Mouse (Mus musculus) intestine, embryonic 14.5 days (tissue): ENCODE measurements around the gene Arl14ep. TPM values are rescaled to one million over a fixed set of nuclear protein-coding genes. Genes with fewer than 3 reads are reported as not detected.
A peak's percentile ranks its signal among the peaks of the same experiment; 100 is the strongest.

ENCODE experiments used
- ATAC-seq: fragments of 200-750 bp; cut with Nextera tagmentation; replicated peaks from 2 replicates; pipeline ENCODE4 v1.8.0; 2017; ENCODE audit warnings: low read depth, moderate number of reproducible peaks, moderate TSS enrichment, moderate library complexity; ENCODE audit not compliant: low FRiP score, low TSS enrichment
- DNase-seq: peaks from one replicate; pipeline ENCODE4 v3.0.0-alpha.2; 2018; ENCODE audit warnings: low spot score
- H3K27ac ChIP-seq: fragments of 300-500 bp; sonication (generic); 2 replicates; pipeline ENCODE4 v1.5.1; 2014; ENCODE audit warnings: low read depth, mild to moderate bottlenecking, control low read depth
- H3K27me3 ChIP-seq: fragments of 300-500 bp; sonication (generic); replicated peaks from 2 replicates; pipeline ENCODE4 v1.6.1; 2014; ENCODE audit warnings: low read length, control low read depth; ENCODE audit not compliant: control insufficient read depth, insufficient read depth
- H3K36me3 ChIP-seq: fragments of 300-500 bp; sonication (generic); 2 replicates; pipeline ENCODE4 v1.6.1; 2014; ENCODE audit warnings: low read length, control low read depth; ENCODE audit not compliant: control insufficient read depth, insufficient read depth
- H3K4me1 ChIP-seq: fragments of 300-500 bp; sonication (generic); replicated peaks from 2 replicates; pipeline ENCODE4 v1.6.1; 2014; ENCODE audit warnings: low read length, control low read depth, mixed read lengths; ENCODE audit not compliant: control insufficient read depth, insufficient read depth
- H3K4me2 ChIP-seq: fragments of 300-500 bp; sonication (generic); 2 replicates; pipeline ENCODE4 v1.6.1; 2014; ENCODE audit warnings: low read length
- H3K4me3 ChIP-seq: fragments of 300-500 bp; sonication (generic); 2 replicates; pipeline ENCODE4 v1.5.1; 2014; ENCODE audit warnings: low read depth, low read length, control low read depth, mixed read lengths
- H3K9ac ChIP-seq: fragments of 300-500 bp; sonication (generic); 2 replicates; pipeline ENCODE4 v1.6.1; 2014; ENCODE audit warnings: mild to moderate bottlenecking, low read length
- H3K9me3 ChIP-seq: fragments of 300-500 bp; sonication (generic); 2 replicates; pipeline ENCODE4 v1.6.1; 2016; ENCODE audit warnings: low read length, control low read depth; ENCODE audit not compliant: control insufficient read depth
- WGBS: fragments of 180-500 bp; shearing (Covaris S2); extraction: QIAGEN DNeasy Blood & Tissue Kit; methylation state at CpG from one replicate; pipeline ENCODE4 v1.1.7; 2014; 5-methylcytosine and 5-hydroxymethylcytosine counted together
- polyA plus RNA-seq: library from polyadenylated mRNA; unstranded; fragments of >200 nt; fragmentation: Nextera tagmentation; extraction: Ambion mirVana; gene quantifications from 2 replicates; pipeline ENCODE4 v1.2.1, GENCODE M21; 2014

Arl14ep gene
- polyA plus RNA-seq, 1 experiment from 2014 or later, result 40.7 TPM

DNA sequence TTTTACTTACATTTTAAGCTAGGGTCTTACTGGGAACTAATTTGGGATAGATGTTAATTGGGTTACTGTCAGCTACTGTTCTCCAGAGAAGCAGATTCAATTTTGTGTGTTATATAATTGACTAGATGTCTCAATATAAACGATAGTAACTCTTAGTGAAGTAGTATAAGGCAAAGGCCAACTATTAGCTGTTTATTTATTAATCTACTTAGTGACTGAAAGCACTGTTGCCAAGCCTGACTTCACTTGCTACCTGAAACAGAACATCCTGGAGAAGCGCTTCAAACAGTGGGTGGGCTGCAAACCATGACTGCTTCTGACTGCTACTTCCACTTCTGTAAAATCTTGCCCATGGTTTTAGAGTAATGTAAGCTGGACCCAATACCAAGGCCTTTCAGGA, 13.2 kb downstream of the Arl14ep start:
- WGBS, result 85% methylated on average over 2 of the region's 2 CpGs
- Histone ChIP-seq H3K4me1 (no peaks in the 10 kb centered on the region), H3K9me3 (no peaks in the 10 kb centered on the region), H3K4me3 (no peak overlapping the region), H3K9ac (no peak overlapping the region), H3K27me3 (no peaks in the 10 kb centered on the region), H3K36me3 (peaks cover 38% of the 10 kb centered on the region), H3K27ac (no peak overlapping the region), H3K4me2 (no peak overlapping the region)
- ATAC-seq (no peak), DNase-seq (no peak)

DNA sequence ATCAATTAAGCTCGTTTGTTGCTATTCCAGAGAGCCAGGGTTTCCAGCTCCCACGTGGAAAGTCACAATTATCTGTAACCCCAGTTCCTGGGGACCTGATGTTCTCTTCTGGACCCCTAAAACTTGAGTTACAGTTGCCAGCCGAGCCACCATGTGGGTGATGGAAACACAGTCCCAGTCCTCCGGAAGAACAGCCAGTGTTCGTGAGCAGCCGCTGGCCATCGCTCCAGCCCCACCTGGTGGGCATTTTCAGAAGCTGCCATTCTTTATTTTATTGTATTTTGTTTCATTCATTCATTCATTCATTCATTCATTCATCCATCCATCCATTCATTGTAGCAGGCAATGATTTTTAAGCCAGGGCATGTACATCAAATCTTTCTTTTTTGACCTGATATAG, 14.0 kb downstream of the Arl14ep start:
- 42% methylated on average over 7 of the region's 7 CpGs for WGBS
- Histone ChIP-seq H3K9me3 (no peaks in the 10 kb centered on the region), H3K27ac (no peak overlapping the region), H3K4me2 (no peak overlapping the region), H3K36me3 (peaks cover 30% of the 10 kb centered on the region), H3K4me3 (no peak overlapping the region), H3K9ac (no peak overlapping the region), H3K4me1 (no peaks in the 10 kb centered on the region), H3K27me3 (no peaks in the 10 kb centered on the region)
- ATAC-seq (no peak), DNase-seq (no peak)

DNA sequence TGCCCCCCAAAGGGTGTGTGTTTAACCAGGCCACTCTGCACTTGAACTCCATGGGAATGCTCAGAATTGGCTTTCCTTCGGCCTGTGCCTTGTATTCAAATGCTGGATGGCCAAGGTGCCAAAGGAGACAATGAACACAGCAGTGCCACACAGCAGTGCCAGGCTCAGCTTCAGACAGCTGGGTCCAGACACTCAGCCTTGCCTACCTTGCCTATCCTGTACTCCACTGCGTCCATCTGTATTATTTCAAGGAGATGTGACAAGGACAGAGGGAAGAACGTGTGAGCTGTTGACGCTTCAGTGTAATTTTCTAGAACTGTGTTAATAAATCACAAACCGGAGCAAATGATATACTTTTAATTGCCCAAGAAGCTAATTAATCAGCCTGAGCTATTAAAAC, 14.8 kb downstream of the Arl14ep start:
- H3K9ac ChIP-seq, result no peak overlapping the region
- H3K4me1 ChIP-seq, result no peaks in the 10 kb centered on the region
- peaks cover 21% of the 10 kb centered on the region for H3K36me3 ChIP-seq
- H3K4me3 ChIP-seq, result no peak overlapping the region
- no peaks in the 10 kb centered on the region for H3K9me3 ChIP-seq
- no peaks in the 10 kb centered on the region for H3K27me3 ChIP-seq
- DNase-seq (no peak), ATAC-seq (no peak)
- no peak overlapping the region for H3K27ac ChIP-seq
- H3K4me2 ChIP-seq, result no peak overlapping the region
- 85% methylated on average over 5 of the region's 5 CpGs for whole genome bisulfite sequencing

DNA sequence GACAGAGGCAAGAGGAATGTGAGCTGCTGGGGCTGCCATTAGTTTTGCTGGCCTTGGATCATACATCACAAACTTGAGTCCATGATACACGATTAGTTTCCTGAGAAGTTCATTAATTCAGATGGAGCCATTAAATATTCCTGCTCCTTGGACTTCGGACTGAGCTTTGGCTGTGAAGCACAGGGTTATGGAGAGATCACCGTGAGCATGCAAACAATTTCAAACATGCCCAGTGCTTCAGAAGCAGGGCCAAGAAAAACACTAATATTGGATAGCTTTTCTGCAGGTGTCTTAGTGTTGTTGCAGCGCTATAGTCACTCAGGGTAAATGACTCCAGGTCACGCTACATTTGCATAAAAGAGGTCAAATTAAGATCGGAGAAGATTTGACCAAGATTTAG, 15.3 kb downstream of the Arl14ep start:
- H3K4me3 ChIP-seq, result no peak overlapping the region
- DNase-seq, result no peak
- H3K27me3 ChIP-seq, result no peaks in the 10 kb centered on the region
- no peak for ATAC-seq
- H3K9ac ChIP-seq, result no peak overlapping the region
- peaks cover 17% of the 10 kb centered on the region; the same call in 1 of the 2 replicates for H3K36me3 ChIP-seq
- H3K4me2 ChIP-seq, result no peak overlapping the region
- H3K27ac ChIP-seq, result no peak overlapping the region
- WGBS, result 78% methylated on average over 6 of the region's 6 CpGs
- no peaks in the 10 kb centered on the region for H3K9me3 ChIP-seq
- H3K4me1 ChIP-seq, result no peaks in the 10 kb centered on the region

DNA sequence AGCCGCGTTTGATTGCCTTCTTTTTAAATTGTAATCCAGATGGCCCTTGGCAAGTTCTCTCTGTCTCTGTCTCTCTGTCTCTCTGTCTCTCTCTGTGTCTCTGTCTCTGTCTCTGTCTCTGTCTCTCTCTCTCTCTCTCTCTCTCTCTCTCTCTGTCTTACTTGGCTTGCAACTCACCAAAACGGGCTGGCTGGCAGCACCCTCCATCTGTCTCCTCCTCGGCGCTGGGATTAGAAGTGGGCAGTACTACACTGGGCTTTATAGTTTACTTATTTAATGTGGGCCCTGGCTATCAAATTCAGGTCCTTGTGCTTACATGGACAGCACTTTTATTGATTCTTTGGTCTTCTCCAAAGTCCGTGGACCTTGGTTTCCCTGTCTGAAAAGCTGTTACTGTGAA, 18.1 kb downstream of the Arl14ep start:
- H3K4me3 ChIP-seq, result no peak overlapping the region
- WGBS, result 66% methylated on average over 6 of the region's 6 CpGs
- no peaks in the 10 kb centered on the region for H3K9me3 ChIP-seq
- no peak overlapping the region for H3K9ac ChIP-seq
- H3K4me1 ChIP-seq, result no peaks in the 10 kb centered on the region
- H3K27ac ChIP-seq, result no peak overlapping the region
- H3K4me2 ChIP-seq, result no peak overlapping the region
- no peak for ATAC-seq
- no peaks in the 10 kb centered on the region for H3K27me3 ChIP-seq
- no peak for DNase-seq
- H3K36me3 ChIP-seq, result no peaks in the 10 kb centered on the region

DNA sequence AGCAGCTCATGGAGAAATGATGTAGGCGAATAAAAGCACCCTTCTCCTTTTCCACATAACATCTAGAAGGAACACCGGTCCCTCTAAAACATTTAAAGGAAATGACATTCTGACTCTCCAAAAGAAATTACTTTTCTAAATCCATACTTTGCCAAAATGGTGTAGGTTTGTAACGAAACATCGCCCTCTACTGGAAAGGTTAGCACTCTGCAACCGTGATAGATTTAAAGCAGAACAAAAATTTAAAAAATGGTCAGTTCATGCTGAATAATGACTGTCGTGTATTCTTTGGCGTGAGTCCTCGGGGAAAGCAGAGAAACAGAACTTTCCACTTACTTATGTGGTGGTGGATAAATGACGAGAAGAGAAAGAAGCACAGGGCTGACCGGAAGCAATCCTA, 18.6 kb downstream of the Arl14ep start:
- Histone ChIP-seq H3K9ac (no peak overlapping the region), H3K27ac (no peak overlapping the region), H3K4me1 (no peaks in the 10 kb centered on the region), H3K27me3 (no peaks in the 10 kb centered on the region), H3K4me2 (no peak overlapping the region), H3K36me3 (no peaks in the 10 kb centered on the region), H3K9me3 (no peaks in the 10 kb centered on the region), H3K4me3 (no peak overlapping the region)
- WGBS, result 11% methylated on average over 10 of the region's 10 CpGs
- no peak for ATAC-seq
- DNase-seq, result peak; percentile 67

DNA sequence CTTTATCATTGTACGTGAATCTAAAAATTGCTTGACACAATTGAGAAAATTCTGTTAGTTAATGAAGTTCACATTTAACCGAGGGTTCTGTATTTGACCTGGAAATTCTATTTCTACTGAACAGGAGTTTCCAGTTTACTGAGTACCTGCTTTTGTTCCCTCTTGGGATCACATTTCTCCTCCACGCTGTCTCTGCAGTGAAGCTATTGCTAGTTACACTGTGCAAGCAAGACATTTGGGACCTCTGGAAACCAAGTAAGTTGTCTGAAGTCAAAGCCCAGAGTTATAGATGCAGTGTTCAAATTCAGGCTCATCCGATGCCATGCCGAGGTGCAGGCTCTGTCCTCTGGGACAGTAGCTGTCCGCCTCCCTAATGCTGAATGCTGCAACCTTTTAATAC, 19.2 kb downstream of the Arl14ep start:
- Histone ChIP-seq H3K4me1 (no peaks in the 10 kb centered on the region), H3K9me3 (no peaks in the 10 kb centered on the region), H3K4me3 (no peak overlapping the region), H3K27ac (no peak overlapping the region), H3K27me3 (no peaks in the 10 kb centered on the region), H3K4me2 (no peak overlapping the region), H3K36me3 (no peaks in the 10 kb centered on the region), H3K9ac (no peak overlapping the region)
- ATAC-seq (no peak), DNase-seq (no peak)
- WGBS, result 71% methylated on average over 6 of the region's 6 CpGs

DNA sequence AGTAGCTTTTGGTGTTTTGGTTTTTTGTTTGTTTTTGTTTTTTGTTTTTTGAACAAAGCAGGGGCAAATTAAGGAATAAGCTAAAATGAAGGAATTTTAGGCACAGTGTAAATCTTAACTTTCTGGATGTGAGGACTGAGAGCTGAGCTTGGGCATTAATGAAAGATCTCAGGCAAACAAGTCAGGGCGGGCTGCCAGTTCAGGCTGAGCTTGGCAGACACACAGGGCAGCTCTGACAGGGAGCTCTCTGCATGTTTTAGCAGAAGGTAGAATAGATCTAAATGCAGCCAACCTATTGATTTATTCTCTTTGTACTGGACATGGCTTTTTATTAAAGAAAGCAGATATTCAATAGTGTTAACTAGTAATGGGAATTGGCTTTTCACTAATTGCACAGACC, 31.8 kb downstream of the Arl14ep start:
- 76% methylated on average over 1 of the region's 1 CpGs for WGBS
- Histone ChIP-seq H3K36me3 (no peaks in the 10 kb centered on the region), H3K4me2 (no peak overlapping the region), H3K9ac (no peak overlapping the region), H3K27me3 (no peaks in the 10 kb centered on the region), H3K27ac (no peak overlapping the region), H3K9me3 (no peaks in the 10 kb centered on the region), H3K4me3 (no peak overlapping the region), H3K4me1 (no peaks in the 10 kb centered on the region)
- DNase-seq, result no peak
- no peak for ATAC-seq

DNA sequence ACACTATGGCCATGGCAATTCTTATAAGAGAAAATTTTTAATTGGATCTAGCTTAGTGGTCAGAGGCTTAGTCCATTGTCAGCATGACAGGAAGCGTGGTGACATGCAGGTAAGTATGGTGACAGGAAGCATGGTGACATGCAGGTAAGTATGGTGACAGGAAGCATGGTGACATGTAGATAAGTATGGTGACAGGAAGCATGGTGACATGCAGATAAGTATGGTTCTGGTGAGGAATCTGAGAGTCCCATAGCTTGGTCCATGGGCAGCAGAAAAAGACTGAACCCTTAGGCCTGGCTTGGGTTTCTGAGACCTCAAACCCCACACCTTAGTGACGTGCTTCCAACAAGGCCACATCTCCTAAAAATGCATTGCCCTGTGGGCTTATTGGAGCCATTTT, 38.5 kb downstream of the Arl14ep start:
- Histone ChIP-seq H3K27ac (no peak overlapping the region), H3K4me1 (no peaks in the 10 kb centered on the region), H3K4me3 (no peak overlapping the region), H3K9ac (no peak overlapping the region), H3K36me3 (no peaks in the 10 kb centered on the region), H3K9me3 (no peaks in the 10 kb centered on the region), H3K27me3 (no peaks in the 10 kb centered on the region), H3K4me2 (no peak overlapping the region)
- ATAC-seq (no peak), DNase-seq (no peak)
- 87% methylated on average over 2 of the region's 2 CpGs for WGBS
